Mouse (Mus musculus): ENCODE data around the gene Golga4.

DNA sequence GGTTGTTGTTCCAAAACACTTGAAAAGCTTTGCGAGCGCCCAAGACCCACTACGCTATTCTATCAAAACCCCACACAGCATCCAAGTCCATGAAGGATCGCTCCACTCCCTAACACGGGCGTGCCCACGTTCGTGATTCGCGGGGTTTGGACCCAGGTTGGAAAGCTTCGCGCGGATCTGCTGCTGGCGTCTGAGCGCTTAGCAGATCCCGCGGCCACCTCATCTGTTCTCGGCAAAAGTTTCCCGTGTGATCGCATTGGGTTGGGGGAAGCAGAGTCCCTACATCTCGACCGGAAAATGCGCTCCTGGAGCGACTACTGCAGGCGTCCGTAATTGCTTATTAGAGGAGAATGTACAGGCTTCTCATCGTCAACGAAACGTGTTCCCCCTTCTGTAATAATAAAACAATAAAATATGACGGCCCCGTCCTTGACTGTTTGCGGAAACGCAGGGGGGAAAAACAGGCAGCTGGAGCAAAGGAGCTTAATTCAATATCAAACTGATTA is 29.2 kb upstream of the Golga4 start:
- TF ChIP-seq POLR2A (IDR thresholded peaks at IDR 0.05; ENCODE audit: low read depth, low read length), result no peak
- TF ChIP-seq CTCF (IDR thresholded peaks at IDR 0.05; ENCODE audit: extremely low read depth, insufficient read depth, insufficient read length, insufficient replicate concordance), result no peak

All from spleen, adult 2 months (tissue).